Mouse (Mus musculus) brain, embryonic 14.5 days (tissue): ENCODE measurements at regions not wholly inside any gene's neighbourhood (a gene's known extent, or its start where the extent isn't known, plus 50 kb on each side); places are given as distances from the start of the nearest gene placed in this dataset.
A peak's percentile ranks its signal among the peaks of the same experiment; 100 is the strongest.

Source experiments
- DNase-seq: peaks from one replicate; pipeline ENCODE4 v3.0.0-alpha.2; 2011; ENCODE audit warnings: low read depth
- CTCF ChIP-seq: fragments of 200-500 bp; IDR thresholded peaks from 2 replicates; pipeline ENCODE4 v1.5.1; 2012; ENCODE audit warnings: inconsistent platforms, mild to moderate bottlenecking, moderate library complexity, borderline replicate concordance; ENCODE audit not compliant: insufficient read depth, insufficient read length; ENCODE audit errors: extremely low read depth
- POLR2A ChIP-seq: fragments of 200-500 bp; IDR thresholded peaks from 2 replicates; pipeline ENCODE4 v1.6.1; 2012; ENCODE audit warnings: mild to moderate bottlenecking, inconsistent platforms, borderline replicate concordance; ENCODE audit not compliant: poor library complexity, insufficient read depth, insufficient read length, severe bottlenecking; ENCODE audit errors: extremely low read depth

DNA sequence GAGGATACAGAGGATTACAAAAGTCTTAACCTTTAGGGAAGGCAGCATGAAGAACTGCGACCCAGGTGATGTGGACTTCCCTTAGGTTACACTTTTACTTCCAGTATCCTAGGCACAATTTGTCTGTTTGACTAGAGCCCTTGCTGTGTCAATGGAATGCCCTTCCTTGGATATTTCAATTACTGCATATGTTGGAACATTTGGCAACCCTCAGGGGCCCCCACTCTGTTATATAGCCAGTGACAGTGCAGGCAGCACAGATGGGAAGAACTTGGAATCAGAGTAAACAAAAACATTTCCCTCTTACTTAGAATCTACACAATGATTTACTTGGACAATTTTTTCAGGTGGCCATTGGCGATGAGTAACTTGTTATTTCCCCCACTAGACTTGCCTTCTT is 82.4 kb downstream of the Izumo3 start:
- TF ChIP-seq CTCF (no peak), POLR2A (no peak)
- DNase-seq, result peak; percentile 23

DNA sequence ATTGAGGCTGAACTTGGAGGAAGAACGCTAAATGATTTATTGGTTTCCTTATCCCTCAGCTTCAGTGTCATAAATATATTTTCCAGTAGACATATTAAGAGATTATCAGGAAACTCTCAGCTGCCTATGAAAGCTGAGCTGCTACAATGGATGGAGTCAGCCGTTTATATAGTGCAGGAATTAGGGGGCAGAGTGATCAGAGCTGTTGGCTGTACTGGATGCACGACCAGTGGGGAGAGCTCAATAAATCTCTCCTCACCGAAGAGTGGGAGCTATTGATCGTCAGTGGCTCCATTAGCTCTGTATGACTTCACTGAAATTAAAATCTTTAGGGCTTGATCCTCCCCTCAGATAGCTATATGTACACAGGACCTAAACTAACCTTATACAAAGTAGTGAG is 86.1 kb downstream of the Izumo3 start:
- DNase-seq, result peak; percentile 7
- TF ChIP-seq POLR2A, result no peak
- TF ChIP-seq CTCF, result no peak

- no peak for TF ChIP-seq POLR2A
- TF ChIP-seq CTCF, result no peak
- no peak for DNase-seq
These were observed 92.1 kb downstream of the Izumo3 start for GRCm38 (mm10) chr4:92054899-92055298.

GRCm38 (mm10) chr4:92024498-92025113 is 122.4 kb downstream of the Izumo3 start:
- TF ChIP-seq POLR2A, result no peak
- TF ChIP-seq CTCF, result no peak
- no peak for DNase-seq

DNA sequence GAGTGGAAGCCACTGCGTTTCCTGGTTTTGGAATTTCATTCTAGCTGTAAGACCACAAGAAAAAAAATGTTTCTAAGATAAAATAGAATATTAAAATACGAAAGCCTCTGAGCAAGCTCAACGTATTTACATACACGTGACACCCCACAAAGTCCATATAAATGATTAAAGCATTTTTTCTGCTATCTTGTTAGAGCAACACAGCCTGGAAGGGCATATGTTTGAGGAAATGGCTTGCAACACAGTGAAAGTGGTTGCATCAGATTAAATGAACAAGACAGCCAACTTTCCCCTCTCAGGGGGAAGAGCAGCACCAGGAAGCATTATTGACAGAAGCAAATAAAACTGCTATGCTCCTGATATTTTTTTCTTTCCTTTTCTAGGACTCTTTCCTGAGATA is 146.8 kb downstream of the Izumo3 start:
- no peak for TF ChIP-seq POLR2A
- no peak for TF ChIP-seq CTCF
- peak; percentile 5 for DNase-seq

- DNase-seq, result no peak
- TF ChIP-seq POLR2A, result no peak
- TF ChIP-seq CTCF, result no peak
These were observed 157.7 kb downstream of the Izumo3 start for GRCm38 (mm10) chr4:91989381-91989780.
